Mouse (Mus musculus) E14TG2a.4 (cell line): Measurements from ENCODE around the gene Fam45a.

ENCODE experiments used
- CTCF ChIP-seq: conservative IDR thresholded peaks from 2 replicates; pipeline ENCODE4 v1.5.1; 2014; ENCODE audit warnings: low read length
- POU5F1 ChIP-seq: IDR thresholded peaks from 2 replicates; pipeline ENCODE4 v1.6.1; 2014; ENCODE audit warnings: low read length, borderline replicate concordance

DNA sequence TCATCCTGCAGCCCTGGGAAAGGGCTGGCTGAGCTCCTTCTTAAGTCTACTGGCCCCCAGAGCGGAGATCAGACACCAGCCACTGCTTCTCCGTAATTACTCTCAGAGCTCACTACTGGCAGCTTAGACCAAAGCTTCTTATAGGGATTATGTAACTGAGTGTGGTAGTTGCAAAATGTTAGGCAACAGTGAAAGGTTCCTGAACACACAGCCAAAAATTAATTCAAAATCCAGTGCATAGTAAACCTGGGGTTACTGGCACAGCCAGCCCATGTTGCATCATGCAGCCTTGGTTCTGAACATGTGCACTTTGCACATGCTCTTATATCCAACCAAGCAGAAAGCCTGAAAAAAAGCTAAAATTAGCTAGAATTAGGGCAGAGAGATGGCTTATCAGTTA lies 16.1 kb upstream of the Fam45a start:
- TF ChIP-seq CTCF (no peak), POU5F1 (no peak)
